Mouse (Mus musculus): ENCODE measurements at regions not wholly inside any gene's neighbourhood (a gene's known extent, or its start where the extent isn't known, plus 50 kb on each side); places are given as distances from the start of the nearest gene placed in this dataset.

GRCm38 (mm10) chr4:29402143-29402542 lies 589.2 kb downstream of the Epha7 start:
- no peak for TF ChIP-seq CTCF (IDR thresholded peaks at IDR 0.05; ENCODE audit: borderline replicate concordance, insufficient read depth, low read length)
- no peak for TF ChIP-seq POLR2A (IDR thresholded peaks at IDR 0.05; ENCODE audit: low read depth, low read length)

All from embryonic fibroblast, embryonic 13.5 days (primary cell).